Mouse (Mus musculus) ZHBTc4 (cell line): ENCODE measurements around the gene Nt5c3b.

ENCODE experiments used
- DNase-seq: peaks from one replicate; pipeline ENCODE4 v3.0.0-alpha.2; 2011; ENCODE audit warnings: low read depth, low spot score

The Nt5c3b gene

DNA sequence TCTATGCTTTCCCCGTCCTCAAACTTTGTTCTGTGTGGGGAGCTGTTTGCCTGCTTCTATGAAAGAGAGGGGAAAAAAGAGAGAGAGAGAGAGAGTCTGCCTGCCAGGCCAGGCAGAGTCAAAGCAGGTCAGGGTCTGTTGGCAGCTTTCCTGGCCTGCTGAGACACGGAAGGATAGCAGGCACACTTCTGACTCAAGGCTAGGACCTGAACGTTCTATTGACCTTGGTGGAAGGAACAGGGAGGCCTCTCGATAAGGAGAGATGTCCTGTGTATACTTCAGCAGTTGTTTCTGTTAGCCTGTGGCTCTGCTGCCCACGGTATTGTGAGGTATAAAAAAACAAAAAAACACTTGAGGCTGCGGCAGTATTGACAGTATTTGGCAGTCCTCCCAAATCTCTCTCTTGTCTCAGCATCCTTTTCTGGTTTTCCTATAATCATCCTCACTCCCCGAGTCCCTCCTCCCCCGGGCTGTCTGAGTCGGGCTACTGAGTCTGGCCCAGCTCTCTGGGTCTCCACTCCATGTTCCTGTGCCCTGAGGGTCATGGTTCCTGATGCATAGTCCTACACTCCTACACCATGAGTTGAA is 12.9 kb downstream of the Nt5c3b start:
- no peak for DNase-seq

DNA sequence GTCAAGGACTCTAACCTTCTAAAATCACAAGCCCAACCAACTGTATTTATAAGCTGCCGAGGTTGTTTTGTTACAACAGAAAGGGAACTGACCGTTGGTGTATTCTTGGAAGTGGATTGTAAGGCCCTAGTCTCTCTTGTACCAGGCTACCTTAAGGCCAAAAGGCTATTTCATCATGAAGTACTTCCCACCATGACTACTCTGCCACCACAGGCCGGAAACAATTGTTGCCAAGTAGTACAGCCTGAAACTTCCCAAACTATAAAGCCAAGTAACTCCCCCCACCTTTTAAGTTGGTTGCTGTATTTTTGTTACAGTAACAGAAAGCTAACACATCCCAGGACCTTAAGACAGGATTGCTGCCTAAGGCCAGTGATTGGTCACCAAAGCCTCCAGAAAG is 14.8 kb downstream of the Nt5c3b start:
- DNase-seq: no peak

DNA sequence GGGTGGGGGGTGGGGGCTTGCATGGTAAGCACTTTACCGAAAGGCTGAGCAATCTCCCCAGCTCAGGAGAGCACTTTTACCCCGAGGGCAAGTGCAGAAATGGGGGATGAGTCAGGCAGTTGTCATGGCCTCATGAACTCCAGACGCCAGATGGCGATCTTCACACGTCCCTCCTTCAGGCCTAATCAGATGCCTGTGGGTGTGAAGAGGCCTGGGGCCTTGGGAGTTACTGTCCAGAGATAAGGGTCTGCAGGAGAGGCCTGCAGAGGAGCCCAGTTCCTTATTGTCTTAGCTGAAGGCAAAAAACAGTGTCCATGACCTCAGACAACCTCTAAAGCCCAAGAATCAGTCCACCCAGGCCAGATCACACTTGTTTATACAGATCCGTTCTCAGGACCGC is 15.8 kb downstream of the Nt5c3b start:
- peak; percentile 94 for DNase-seq

DNA sequence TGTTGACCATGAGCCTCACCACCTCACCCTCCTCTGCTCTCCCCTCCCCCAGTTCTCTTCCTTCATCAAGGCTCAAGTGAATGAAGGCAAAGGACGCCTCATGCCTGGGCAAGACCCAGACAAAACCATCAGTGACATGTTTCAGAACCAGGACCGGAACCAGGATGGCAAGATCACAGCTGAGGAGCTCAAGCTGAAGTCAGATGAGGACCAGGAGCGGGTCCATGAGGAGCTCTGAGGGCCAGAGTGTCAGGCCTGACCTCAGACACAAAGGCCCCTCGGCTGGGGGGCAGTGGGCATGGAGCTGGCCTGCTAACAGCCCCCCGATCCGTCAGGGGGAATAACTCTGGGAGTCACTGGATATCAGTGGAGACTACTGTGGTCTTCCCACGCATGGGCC is 17.8 kb downstream of the Nt5c3b start:
- DNase-seq: no peak

DNA sequence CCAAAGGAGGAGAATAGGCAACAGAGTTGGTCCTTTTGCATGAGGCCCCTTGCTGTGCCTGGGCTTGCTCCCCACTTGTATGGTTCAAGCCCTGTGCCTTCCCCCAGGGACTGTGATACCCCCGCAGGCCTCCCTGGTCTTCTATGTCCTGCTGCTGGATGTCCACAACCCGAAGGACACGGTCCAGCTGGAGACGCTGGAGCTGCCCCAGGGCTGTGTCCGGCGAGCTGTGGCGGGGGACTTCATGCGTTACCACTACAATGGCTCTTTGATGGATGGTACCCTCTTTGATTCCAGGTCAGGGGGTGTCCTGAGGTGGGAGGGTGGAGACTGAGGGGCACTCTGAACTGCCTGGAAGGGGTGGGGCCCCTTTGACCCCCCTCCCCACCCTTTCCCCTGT is 20.1 kb downstream of the Nt5c3b start:
- DNase-seq: no peak

DNA sequence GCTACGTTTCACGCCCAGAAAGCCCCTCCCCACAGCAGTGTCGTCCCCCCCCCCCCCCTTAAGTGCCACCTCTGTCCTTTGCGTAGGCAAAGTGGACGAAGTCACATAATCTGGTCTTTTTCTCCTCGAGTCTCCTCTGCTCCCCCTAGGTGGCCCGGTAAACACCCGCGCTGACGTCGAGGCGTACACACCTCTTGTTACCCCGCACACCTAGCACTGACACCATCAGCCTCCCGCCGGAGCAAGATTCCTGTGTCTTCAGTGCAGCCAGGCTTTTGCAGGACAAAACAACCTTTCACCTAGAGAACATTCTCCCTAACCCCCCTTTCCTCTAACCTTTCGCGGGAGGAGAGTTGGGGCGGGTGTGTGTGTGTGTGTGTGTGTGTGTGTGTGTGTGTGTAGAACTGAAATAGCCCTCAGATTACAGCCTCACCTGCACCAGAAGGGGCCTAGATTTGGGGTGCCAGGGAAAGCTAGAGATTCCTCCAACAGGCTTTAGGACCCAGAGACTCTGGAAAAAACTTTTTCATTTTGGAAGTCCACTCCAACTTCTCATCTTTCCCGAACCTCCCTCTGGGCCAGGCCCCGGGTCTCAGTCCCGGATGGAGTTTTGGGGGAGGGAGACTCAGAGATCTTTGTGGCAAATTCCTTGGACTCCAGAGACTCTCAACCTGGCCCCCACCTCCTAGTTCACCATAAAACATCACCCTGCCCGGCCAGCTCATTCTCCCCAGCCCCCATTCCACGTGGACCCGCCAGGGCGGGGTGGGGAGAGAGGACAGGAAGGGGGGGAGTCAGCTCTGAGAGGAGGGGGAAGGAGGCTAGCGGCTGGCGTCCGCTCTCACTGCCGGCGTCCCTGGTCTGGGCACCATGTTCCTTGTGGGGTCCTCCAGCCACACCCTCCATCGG is 26.4 kb downstream of the Nt5c3b start, which contains the start of gene Fkbp10:
Gene Fkbp10 (plus strand): TSS at position 784 of the 909 bp plus-strand sequence.
- peak; percentile 55 for DNase-seq

DNA sequence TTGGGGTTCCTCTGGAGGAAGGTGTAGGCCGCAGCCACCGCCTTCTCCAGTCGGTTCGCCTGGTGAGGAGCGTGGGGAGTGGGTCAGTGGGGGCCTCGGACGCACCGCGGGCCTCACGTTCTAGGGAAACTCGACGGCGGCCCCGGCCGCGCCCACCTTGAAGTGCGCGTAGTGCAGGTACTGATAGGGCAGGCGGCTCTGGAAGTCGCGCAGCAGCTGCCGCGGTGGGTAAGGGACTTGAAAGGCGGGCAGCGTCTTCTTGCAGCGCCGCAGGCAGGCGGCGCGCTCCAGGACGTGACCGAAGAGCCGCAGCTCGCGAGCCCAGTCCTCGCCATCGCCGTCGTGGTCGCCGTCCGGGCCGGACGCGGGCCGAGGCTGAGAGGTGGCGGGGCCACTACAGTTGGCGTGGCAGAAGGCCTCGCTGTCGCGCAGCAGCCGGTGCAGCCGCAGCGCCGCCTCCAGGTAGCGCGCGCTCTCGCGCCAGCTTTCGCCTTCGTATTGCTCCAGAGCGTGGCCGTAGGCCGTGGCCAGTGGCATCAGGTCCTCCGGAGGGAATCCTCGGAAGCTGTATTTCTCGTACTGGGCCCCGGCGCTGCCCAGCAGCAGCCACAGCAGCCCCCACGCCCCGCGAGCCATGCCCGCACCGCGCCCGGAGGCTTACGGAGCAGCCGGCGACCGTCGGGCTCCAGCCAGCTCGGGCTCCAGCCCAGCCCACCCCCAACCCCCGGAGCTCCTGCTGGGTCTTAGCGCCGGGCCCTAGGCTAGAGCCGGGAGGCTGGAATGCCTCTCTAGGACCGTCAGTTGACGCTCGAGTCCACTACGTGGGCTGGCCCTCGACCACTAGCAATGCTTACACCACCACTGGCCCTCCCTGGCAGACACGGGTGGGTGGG is 27.3 kb downstream of the Nt5c3b start, which contains the start of gene P3h4:
Gene P3h4 (minus strand): TSS at position 816 of the 893 bp plus-strand sequence.
- DNase-seq: peak; percentile 88

DNA sequence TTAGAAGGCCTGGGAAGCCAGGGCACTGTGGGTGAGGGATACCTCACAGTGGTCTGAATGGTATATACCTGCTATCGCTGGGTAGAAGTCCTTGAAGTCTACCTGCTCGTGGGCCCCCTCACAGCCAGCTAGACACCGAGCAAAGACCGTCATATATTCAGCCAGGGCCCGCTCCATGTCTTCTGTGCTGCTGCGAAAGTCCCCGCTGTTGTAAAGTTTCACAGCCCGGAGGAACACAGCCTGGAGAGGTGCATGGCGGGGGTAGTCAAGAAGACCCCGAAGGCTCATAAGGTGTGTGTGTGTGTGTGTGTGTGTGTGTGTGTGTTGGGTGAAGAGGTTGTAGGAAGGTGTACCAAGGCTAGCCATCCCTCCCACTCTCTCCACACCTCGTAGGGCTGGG is 28.1 kb downstream of the Nt5c3b start:
- no peak for DNase-seq

DNA sequence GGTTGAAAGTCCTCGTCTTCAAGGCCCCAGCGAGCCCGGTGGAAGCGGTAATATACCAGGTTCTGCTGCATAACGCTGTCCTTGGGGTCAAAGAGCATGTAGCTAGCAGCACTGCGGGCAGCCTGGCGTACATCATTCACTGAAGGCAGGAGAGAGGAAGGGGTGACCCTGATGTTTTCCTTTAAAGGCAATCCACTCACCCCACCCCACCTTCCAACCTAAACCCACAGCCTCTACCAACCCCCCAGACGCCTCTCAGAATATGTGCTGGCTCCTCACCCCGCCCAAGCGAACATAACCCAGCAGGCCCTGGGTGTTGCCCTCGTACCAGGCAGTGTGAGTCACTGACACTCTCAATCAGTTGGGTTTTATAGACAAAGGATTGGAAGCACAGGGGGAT is 29.9 kb downstream of the Nt5c3b start:
- no peak for DNase-seq

DNA sequence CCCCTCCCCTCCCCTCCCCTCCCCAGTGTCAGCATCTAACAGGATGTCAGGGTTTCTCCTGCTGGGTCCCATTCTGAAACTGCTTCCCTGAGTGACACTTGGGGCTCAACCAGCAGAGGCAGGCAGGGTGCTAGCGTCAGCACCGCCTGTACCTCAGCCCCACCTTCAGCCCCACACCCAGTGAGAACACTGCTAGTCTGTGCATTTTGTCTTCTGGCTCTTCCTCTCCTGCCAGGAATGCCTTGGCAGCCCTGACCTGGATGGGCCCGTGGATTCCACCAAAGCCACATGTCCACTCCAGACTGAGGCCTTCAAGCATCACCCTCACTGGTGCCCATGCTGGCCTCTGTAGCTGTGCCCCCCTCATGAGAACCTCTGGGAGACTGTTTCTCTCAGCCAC is 31.9 kb downstream of the Nt5c3b start:
- no peak for DNase-seq

DNA sequence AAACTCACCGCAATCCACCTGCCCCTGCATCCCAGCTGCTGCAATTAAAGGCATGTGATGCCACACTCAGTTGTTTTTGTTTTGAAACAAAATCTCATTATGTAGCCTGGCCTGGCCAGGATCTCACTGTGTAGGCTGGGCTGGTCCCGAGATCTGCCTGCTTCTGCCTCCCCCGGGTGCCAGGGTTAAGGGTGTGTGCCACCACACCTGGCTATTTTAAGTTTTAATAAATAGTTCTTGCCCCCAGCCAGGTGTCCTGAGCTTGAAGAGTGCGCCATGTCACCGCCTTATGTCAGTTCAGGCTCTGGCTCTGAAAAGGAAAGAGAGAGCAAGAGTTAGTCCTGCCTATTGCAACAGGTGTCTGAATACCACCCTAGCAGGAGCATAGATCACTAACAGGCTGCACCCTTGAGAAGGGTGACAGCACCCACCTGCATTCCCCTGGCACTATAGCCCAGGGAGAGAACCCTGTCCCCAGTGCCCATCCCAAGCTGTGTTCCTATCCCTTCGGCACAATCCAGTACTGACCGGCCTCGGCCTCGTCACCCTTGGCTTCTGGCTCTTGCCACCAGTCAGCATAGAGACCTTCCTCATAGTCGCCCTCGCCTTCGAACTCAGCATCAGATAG is 32.7 kb downstream of the Nt5c3b start:
- DNase-seq: no peak

DNA sequence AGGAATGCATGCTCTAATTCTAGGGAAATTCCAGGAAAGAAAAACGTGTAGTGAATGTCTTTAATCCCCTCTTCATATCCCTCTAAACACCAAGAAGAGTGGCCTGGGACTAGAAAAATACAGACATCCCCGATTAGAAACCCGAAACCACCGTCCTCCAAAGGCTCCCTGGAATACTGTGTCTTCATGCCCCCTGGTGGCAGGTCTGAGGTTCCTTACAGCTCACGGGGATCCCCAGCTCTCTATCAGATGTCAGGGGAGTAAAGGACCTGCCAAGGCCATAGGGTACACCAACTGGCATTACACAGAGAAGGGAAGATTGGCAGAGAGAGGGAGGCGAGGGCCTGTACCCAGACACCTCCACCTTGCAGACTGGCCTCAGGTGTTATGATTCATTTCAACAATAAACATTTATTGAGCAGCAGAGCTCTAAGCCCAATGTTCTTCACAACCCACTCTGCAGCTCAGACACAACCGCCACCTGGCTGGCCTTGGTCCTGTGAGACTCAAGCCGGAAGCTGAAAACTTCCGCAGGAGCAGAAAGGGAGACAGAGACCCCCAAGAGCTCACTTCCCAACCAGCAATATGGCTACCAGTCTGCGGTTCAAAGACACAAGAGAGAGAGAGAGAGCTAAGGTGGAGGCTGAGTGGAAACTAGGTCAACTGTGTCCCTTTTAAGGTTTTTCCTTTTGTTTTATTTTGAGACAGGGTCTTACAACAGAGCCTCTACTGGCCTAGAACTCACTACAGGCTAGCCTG is 33.4 kb downstream of the Nt5c3b start:
- DNase-seq: peak; percentile 79

DNA sequence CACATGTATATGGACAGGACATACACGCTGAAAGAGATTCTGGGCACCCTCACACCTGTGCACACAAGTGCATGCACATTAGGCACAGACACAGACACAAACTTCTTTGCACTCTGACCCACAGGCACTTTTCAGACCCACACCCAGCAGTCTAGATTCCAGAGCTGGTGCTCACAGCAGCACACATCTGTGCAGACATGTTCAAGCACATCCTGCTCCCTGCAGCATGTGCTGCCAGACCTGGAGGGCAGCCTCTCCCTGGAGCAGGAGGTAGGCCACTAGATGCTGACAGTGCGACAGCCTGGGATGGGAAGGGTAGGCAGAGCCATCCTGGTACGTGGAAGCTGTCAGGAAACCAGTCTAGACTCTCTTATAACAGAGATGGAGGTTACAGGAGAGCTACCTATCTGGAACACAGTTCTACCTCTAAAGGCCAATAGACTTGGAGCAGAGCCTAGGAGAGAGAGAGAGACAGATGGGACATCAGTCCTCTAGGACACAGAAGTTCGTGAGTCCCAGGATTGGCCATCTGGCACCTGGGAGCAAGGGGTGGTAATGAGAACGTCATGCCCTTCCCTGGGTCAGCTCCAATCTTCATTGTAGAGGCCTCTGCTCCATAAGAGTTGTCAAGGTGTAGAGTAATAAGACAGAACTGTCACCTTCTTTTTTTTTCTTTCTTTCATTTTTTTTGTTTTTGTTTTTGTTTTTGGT is 34.5 kb downstream of the Nt5c3b start:
- DNase-seq: no peak

DNA sequence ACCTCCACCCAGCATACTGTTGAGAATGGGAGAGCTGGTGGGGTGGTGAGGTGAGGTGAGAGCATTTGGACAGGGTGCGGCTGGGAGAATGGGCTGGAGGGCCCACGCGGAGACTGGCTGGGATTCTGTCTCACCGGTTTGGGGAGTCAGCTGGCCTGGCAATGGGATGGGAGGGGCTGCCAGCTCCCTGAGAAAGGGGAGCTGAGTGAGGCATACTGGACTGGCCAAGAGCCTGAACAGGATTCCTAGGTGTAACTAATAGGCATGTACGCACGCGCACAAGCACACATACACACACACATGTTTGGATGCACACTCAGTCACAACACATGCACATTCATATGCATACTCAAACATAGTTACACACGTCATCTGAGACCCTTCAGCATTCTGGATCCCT is 35.3 kb downstream of the Nt5c3b start:
- DNase-seq: no peak

DNA sequence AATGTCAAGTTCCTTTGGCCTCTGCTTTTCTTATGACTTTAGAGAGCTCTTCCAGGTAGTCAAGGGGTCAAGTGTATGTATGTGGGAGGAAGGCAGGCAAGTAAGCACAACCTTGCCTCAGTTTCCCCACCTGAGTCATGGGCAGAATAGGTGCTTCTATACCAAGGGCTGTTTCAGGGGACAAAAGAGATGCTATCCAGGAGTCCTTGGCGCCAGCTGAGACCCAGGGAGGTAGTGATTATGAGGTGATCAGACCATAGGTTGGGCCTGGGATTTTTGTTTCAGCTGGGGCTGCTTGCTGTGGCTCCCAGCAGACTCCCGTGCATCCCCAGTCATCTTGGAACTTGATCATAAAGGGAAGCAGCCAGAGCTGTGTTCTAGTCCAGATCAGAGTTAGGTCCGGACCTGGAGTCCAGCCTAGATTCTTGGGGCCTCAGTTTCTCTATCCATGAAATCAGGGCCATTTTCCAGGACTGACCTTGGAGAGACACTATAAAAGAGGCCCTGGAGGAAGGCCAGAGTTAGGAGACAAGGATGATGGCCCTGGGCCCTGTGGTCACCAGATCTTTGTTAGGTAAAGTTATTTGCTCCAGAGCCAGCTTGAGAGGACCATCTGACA is 37.0 kb downstream of the Nt5c3b start:
- DNase-seq: no peak

DNA sequence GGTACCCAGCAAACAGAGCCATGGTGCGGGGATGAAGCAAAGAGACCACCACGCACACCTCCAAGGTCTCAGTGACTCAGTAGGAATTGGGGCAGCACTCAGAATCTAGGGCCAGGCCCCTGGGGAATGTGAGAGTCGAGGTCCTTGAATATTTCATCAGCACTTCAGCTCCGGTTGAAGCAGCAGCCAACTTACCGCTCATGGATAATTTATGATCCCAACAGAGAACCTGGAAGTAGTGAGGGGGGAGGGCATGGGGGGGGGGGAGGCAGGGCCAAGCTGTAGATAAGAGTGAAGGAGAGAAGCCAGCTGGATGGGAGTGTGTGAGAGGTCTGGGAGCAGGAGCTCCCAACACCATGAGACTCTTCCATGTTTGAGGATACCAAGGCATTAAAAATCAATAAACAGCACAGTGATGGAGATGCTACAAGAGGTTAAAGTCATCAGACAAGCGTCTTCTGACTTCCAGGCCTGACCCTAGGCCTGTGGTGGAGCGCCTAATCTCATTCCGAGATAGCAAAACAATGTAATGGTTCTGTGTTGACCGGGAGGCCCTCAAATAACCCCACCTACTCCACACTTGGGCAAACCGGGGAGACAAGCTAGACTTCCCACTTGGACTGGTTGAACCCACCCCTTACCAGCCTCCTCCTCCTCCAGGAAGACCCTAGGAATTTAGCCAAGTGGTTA is 38.0 kb downstream of the Nt5c3b start:
- no peak for DNase-seq

DNA sequence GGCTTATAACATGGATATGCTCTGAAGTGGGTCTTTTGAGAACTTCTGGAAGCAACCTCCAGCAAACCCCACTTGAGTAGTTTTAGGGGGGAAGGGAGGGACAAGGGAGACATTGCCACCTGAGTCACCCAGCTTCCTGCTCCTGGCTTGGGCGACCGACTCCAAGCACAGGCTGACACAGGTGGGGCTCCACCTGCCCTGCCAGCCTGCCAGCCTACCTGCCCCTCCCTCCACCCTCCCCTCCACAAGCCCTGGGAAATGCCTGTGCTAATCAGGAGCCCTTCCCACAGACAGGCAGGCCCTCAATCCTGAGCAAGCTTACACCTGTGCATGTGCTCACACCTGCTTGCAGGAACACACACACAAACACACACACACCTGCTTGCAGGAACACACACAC is 38.9 kb downstream of the Nt5c3b start:
- DNase-seq: no peak

DNA sequence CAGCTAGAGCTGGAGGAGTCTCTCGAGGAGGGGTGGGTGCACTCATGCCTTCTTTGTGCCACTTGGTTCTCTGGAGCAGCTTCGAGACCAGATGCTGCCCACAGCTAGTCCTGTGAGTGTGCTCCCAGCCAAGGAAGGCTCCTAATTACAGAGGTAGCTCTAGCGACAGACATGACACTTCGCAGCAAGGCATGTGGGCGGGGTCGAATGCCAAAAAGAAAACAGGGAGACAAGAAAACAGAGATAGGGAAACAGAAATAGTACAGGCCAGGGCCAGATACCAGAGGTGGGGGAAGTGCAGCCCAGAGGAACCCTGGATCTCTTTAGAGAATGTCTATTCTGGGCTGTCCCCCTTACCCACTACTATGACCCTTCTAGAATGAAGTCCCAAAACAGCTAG is 39.4 kb downstream of the Nt5c3b start:
- DNase-seq: no peak

DNA sequence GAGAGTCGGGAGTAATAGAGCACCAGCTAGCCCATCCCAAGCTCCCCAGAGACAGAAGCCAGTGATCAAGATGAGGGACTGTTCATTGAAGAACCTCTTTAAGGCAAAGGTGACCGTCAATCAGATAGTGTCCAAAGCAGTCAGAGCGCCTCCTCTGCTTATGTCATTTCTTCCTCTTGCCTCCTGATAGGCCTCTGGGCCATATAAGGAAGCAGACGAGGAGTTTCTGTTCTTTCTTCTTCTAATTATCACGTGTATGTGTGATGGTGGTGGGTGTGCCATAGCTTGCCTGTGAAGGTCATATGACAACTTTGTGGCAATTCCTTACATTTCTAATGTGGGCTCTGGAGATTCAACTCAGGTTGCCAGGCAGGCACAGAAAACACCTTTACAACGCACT is 40.8 kb downstream of the Nt5c3b start:
- no peak for DNase-seq
